Mouse (Mus musculus): ENCODE results near the gene Styxl1.
A peak's percentile ranks its signal among the peaks of the same experiment; 100 is the strongest.

Styxl1 gene

DNA sequence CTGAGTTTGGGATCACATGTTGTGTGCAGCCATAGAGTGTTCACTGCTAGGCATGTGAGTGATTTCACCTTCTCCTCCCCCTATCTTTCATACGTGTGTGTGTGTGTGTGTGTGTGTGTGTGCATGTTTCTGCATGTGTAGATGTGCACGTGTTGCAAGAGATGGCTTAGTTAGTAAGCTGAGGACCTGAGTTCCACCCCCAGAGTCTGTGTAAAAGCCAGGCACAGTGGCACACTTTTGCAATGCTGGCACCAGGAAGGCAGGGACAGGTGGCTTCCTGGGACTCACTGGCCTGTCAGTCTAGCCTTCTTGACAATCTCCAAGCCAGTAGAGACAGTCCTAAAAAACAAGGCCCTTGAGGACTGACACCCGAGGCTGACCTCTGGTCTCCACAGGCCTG is 13.2 kb downstream of the Styxl1 start:
- DNase-seq (ENCODE audit: low read depth, low spot score): no peak

DNA sequence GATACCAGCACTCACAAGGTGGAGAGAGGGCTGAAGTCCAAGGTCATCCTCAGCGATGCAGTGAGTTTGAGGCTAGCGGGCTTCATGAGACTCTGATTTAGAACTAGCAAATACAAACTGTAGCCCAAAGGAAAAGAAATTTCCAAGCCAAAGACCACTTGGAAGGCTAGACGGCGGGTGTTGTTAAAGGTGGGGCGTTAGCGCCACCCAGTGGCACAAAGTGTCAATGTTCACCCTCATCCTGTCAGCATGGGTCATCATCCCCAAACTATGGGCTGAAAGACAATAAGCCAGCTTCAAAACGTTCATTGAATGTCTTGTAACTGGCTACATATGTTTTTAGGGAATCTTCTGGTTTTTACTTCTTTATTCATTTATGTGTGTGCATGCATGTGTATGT is 14.7 kb downstream of the Styxl1 start:
- DNase-seq (ENCODE audit: low read depth, low spot score): no peak

DNA sequence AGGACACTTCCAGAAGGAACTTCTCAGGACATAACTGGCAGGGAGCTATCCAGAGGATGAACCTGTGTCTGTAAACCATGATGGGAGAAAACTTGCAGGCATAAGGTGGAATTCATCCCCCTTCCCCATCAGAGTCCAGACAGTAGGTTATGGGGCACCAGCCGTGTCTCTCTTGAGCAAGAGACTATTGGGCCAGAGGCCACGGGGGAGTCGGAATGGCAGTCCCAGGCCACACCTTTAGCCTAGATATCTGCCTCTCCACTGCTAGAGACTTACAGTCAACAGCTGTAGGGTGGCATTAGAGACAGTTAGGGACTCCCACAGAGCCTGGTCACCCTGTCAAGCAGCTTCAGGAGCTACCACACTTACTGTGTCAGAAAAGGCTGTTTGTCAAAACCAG is 16.3 kb downstream of the Styxl1 start:
- DNase-seq (ENCODE audit: low read depth, low spot score): no peak

DNA sequence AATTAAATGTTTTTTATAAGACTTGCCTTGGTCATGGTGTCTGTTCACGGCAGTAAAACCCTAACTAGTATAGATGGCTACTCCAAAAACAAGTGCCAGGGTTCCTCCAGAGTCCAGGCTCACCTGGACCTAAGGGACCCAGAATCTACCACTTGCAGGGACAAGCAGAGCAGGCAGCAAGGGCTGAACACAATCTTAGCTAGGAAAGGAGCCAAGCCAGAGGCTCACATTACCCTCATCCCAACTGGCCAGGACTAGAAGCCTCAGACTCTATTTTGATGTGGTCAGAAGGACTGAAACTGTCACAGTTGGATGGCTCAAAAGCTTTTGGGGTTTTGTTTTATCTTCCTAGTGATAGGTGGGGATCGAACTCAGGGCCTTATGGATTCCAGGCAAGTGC is 26.6 kb downstream of the Styxl1 start:
- DNase-seq (ENCODE audit: low read depth, low spot score): no peak

DNA sequence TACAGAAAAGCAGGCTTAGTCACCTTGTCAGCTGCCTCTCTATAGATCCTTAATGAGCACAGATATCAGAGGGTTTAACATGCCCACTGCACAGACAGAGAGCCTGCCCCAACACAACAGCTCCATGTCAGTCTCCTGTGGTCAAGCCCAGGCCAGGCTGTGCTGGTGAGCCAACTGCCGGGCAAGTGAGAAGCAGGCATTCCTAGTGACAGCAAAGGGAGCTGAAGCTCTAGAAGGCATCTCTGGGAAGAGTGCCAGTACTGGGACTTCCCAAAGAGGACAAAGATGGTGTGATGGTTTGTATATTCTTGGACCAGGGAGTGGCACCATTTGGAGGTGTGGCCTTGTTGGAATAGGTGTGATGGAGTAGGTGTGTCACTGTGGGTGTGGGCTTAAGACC is 27.1 kb downstream of the Styxl1 start:
- no peak for DNase-seq (ENCODE audit: low read depth, low spot score)

DNA sequence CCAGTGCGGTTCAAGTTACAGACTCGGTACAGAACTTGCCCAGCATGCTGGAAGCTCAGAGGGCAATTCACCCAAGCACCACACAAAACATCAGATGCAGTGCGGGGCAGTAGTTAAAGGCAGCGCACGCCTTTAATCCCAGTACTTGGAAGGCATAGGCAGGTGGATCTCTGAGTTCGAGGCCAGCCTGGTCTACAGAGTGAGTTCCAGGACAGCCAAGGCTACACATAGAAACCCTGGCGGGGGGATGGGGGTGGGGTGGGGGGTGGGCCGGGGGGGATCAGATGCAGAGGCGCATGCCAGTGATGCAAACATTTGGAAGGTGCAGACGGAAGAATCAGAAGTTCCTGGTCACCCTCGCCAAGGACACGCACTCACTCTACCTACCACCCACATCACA is 33.4 kb downstream of the Styxl1 start:
- DNase-seq (ENCODE audit: low read depth, low spot score): no peak

DNA sequence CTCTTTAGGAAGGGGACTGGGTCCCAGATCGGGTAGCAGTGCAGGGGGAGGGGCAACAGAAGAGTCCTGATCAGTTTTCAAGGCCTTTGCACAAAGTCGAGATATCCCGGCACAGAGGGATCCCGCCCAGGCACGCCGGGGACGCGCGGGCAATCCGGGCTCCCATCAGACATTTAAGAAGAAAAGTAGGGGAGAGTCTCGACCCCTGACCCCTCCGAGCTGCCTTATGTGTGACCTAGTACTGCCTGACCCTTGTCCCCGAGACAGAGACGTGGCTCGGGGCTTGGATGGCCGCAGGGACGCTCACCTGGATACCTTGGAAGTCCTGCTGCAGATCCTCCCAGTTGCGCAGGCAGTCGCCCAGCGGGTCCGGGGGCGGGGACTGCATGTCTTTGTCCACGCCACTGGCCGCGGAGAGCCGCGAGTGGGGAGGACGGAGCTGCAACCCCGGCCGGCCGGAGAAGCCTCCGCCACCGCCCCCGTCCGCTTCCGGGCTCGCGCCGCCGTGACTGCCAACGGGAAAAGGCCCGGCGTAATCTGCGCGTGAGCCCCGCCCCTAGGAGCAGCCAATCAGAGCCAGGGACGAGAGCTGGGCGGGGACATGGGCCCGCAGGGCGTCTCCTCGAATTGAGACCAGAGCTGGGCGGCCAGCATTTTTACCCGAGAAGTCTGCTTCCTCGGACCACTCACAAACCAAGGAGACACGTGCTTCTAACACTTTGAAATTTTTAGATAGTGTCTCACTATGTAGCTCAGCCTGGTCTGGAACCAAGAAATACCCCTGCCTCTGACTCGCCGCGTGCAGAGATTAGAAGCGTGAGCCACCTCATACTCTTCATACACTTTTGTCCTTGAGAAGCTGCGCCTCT is 34.2 kb downstream of the Styxl1 start, which contains the start of gene Tmem120a:
TSS of gene Tmem120a (minus strand) at position 708 of the 869 bp plus-strand sequence.
- DNase-seq (ENCODE audit: low read depth, low spot score): peak; percentile 69

DNA sequence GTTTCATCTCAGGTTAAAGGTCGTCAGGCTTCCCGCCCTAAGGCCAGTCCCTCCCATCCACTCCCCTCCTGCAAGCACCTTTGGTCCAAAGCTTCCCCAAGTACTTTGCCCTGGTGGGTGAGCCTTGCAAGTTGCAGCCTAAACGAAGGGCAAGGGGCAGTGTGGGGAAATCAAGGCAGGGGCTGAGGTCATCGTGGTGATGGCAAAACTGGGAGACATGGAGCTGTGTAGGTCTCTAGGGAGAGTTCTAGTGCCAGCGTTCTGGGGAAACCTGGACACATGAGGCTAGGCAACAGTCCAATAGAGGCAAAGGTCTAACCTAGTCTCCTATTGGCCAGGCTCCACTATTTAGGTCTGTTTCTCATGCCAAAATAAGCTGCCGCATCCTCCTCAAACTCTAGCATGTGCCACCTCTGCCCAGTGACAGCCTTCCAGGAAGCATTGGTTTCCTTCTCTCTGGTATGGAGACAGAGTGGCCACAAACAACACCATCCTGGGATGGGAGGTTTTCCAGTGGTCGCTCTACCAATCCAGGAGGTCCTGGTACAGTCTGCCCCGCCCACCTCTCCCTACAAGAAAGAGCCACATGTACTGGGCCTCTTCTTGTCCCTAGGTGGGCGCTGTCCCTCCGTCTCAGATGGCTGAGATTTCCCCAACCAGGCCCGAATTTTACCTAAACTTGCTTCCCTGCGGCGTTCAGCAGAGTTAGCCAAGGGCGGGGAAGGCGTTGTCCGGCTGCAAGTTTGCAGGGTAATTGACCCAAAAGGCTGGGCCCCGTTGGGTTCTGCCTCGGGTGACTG is 35.0 kb downstream of the Styxl1 start:
- no peak for DNase-seq (ENCODE audit: low read depth, low spot score)

DNA sequence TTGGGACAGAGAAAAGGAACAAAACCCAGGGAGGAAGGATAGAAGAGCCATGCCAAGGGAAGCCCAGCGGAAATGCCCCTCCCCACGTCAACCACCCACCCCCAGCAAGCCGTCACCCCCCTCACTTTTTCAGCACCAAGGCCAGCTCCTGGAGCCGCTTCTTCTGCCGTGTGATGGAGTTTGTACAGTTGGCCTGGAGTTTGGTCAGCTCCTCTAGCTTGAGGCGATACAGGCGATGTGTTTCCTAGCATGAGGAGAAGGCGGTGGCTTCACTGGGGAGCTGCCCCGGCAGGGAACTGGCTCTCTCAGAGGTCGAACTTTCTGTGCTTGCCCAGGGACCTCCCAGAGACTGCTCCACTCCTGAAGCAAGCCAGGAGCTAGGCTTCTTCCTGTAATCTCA is 36.0 kb downstream of the Styxl1 start:
- no peak for DNase-seq (ENCODE audit: low read depth, low spot score)

DNA sequence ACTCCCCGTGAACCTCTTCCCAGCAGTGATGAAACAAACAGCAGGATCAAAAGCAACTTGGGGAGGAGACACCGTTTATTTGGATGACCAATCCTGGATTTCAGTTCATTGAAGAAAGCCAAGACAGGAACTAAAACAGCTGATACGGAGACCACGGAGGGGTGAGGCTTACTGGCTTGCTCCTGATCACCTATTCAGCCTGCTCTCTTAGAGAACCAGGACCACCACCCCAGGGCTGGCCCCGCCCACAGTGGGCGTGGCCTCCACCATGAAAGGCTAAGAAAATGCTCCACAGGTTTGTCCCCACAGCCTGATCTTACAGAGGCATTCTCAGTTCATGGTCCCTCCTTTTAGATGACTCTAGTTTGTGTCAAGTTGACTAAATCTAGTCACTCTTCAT is 39.9 kb downstream of the Styxl1 start:
- no peak for DNase-seq (ENCODE audit: low read depth, low spot score)

DNA sequence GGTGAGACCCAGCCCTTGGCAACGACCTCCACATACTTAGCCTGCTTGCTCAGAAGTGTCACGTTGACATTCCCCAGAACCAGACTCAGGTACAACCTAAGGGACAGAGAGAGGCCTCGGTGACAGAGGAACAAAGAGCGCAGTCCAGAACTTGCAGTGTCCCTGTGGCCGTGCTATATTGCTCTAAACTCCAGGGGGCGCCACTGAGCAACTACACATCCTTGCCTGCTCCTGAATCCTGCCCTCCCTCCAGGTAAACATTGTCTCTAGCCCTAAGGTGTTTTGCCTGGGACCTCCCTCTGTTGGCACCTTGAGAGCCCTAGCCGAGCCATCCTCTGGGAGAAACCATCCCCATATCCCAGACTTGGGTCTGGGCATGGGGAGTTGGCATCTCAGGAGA is 41.0 kb downstream of the Styxl1 start:
- no peak for DNase-seq (ENCODE audit: low read depth, low spot score)

DNA sequence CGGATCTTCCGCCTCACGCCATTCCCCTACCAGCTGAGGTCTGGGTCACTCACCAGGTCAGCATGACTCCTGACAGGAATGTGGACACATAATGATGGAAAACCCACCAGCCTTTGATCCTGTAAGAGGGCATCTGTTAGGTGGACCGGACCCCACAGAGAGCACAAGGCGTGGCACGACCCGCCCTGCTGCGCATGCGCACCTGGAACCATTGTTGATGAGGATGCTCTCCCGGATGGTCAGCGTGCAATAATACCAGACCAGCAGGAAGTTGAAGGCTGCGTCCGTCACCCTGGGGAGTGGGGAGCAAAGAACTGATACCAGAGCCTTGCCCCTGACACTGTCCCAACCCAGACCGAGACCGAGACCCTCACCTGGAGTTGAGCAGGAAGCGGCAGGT is 41.6 kb downstream of the Styxl1 start:
- DNase-seq (ENCODE audit: low read depth, low spot score): no peak

DNA sequence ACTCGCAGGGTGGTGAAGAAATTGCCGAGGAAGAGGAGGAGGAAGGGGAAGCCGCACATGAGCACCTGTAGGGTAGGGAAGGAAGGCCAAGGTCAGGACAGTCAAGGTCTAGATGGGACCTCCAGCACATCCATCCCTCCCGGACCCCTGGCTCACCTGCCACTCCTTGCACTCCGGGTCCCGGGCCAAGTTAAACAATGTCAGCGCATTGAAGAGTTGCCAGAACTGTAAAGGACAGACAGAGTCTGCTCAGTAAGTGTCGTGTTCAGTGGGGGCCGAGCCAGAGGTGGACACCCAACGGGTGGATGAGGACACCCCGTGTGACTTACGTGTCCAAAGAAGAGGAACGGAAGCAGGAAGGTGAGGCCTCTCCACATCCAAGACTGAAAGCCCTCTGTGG is 42.4 kb downstream of the Styxl1 start:
- DNase-seq (ENCODE audit: low read depth, low spot score): no peak

DNA sequence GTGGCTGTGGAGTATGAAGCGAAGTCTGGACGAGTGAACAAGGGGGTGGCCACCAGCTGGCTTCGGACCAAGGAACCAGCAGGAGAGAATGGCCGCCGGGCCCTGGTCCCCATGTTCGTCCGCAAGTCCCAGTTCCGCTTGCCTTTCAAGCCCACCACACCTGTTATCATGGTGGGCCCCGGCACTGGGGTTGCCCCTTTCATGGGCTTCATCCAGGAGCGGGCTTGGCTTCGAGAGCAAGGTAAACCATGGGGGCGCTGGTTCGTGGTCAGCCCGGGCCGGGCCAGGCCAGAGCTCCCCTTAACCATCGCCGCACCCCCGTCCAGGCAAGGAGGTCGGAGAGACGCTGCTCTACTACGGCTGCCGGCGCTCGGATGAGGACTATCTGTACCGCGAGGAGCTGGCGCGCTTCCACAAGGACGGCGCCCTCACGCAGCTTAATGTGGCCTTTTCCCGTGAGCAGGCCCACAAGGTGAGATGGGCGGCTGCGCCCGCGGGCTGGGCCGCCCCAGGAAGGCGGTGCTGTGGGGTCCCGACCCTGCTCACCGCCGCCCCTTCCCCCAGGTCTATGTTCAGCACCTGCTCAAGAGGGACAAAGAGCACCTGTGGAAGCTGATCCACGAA is 44.0 kb downstream of the Styxl1 start:
- no peak for DNase-seq (ENCODE audit: low read depth, low spot score)

DNA sequence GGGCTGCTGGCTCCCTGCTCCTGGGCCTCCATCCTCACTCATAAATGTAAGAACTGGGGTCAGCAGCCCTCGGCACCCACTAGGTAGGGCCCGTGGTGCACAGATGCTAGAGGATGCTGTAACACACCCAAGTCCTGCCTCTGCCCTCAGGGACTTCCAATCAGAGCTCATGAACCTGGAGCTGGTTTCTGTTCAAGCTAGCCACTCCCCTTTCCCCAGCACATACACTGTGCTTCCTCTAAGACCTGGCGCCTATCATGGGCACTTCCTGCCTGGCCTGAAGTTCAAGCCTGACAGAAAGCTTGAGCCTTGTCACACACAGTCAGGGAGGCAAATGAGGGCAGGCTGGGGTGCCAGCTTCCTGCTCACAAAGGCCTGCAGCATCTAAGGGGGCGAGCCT is 45.1 kb downstream of the Styxl1 start:
- DNase-seq (ENCODE audit: low read depth, low spot score): no peak

DNA sequence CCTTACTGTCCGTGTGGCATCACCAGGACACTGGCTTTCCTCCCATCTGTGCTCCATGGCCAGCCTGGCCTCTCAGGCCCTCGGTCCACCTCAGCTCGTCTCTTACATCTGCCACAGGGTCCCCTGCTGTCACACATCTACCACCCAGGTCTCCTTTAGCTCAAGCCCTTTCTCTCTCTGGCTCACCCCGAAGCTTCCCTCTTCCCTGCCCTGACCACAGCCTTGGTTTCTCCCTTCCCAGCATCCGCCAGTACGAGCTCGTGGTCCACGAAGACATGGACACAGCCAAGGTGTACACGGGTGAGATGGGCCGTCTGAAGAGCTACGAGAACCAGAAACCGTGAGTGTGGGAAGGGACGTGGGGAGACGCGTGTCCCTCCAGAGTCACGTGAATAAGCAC is 46.9 kb downstream of the Styxl1 start:
- no peak for DNase-seq (ENCODE audit: low read depth, low spot score)

DNA sequence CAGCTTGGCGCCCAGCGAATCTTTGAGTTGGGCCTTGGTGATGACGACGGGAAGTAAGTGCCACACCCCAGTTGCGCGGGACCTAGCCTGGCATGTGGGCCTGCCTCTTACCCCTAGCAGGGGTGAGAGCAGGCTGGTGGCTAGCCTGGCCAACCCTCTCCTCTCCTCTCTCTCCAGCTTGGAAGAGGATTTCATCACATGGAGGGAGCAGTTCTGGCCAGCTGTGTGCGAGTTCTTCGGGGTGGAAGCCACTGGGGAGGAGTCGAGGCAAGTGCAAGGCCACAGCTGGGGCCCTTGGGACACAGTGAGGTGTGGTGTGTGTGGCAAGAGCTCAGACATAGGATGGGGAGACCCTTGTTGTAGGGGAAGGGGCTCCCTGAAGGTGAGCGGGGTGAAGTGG is 47.3 kb downstream of the Styxl1 start:
- DNase-seq (ENCODE audit: low read depth, low spot score): no peak

DNA sequence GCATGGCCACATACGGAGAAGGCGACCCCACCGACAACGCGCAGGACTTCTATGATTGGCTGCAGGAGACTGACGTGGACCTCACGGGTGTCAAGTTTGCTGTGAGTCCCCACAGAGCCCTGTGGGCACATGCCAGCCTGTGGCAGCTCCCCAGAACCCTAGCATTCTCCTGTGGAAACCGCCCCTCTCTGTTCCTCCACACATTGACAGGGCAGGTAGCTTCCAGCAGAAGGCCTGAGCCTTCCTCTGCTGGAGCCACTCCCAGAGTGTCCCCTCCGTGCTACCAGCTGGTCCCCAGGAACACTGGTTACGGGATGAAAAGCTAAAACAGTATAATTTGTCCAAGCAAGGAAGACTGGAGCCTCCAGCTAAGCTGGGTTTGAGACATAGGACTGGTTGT is 47.9 kb downstream of the Styxl1 start:
- DNase-seq (ENCODE audit: low read depth, low spot score): no peak

DNA sequence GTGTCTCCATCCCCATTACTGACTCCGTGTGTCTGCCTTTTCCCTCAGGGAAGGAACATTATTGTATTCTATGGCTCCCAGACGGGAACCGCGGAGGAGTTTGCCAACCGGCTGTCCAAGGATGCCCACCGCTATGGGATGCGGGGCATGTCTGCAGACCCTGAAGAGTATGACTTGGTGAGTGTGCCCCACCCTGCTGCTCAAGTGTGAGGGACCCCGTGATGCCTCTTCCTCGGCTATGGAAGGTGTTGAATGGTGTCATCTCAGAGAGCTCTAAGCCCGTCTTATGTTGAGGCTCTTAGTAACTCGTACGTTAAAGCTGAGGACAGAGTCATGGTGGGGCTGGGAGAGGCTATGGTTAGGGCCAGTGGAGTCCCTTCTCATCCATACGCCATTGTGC is 48.8 kb downstream of the Styxl1 start:
- no peak for DNase-seq (ENCODE audit: low read depth, low spot score)

DNA sequence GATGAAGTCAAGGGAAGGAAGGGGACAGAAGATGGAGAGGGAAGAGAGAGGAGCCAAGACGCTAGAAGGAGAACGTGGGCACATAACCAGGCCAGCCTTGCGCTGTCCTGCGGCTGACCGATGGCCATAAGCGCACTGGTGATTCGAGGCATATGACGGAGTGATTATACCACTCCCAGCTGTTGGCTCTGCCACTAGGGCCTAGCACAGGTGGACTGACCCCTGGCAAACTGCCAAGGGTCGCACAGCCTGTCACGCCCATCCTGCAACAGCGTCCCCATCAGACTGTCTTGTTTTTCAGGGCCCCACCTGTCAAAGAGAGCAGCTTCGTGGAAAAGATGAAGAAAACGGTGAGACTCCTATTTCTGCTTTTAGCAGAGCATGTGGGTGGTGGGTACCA is 49.8 kb downstream of the Styxl1 start:
- DNase-seq (ENCODE audit: low read depth, low spot score): no peak

DNA sequence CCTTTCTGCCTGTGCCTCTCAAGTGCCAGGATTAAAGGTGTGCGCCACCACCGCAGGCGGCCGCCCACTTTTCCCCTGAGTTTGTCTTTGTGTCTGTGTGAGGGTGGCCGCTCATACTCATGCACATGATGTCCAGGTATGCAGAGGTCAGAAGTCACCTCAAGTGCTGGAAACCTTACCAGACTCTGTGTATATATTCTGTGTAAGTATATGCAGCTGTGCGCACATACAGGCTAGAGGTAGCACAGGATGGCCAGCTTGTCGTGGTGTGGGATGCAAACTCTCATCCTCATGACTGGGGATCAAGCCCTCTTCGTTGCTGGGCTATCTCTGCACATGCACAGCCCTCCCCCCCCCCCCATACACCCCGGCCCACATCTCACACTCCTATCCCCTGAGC is 50.3 kb downstream of the Styxl1 start:
- no peak for DNase-seq (ENCODE audit: low read depth, low spot score)

DNA sequence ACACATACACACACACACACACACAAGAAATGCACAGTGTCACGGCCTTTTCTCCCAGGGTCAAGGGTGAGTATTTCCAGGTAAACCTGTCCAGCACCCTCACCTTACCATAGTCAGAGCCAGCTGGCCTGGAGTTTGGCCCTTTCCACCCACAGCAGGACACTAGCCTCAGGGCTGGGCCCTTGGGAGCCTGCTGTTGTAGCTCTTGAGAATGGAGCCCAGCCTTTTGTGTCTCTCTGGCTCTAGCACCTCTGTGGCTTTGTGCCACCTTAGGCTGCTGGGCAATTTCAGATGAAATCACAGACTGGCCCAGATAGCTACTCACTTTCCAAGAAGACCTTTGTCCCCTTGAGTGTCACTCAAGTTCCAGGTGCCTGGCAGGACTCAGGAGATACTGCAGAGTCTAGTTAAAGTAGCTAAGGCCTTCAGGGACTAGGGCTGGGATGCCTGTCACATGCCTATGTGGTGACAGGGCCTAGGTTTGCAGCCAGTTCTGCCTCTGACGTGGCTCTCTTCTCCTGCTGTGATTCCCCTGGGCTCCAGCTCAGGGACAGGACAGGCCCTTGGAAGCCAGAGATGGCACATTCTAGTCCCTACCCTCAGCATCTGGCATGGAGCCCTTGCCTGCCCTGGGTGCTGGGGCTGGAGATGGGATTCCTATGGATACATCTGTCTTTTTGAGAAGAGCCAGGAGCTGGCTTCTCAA is 51.4 kb downstream of the Styxl1 start:
- no peak for DNase-seq (ENCODE audit: low read depth, low spot score)

Measured in WW6 (cell line).